Mouse (Mus musculus): ENCODE measurements at regions not wholly inside any gene's neighbourhood (a gene's known extent, or its start where the extent isn't known, plus 50 kb on each side); places are given as distances from the start of the nearest gene placed in this dataset.

GRCm38 (mm10) chr4:12516497-12516896 lies 344.7 kb upstream of the Fam92a start:
- no peaks in the 10 kb centered on the region for H3K27me3 ChIP-seq (ENCODE audit: control insufficient read depth, insufficient read depth, low read length)
- 87% methylated on average over 10 of the region's 10 CpGs for WGBS
- ATAC-seq (ENCODE audit: low FRiP score) (no peak), DNase-seq (ENCODE audit: low spot score) (no peak)
- H3K4me1 ChIP-seq (replicated peaks; ENCODE audit: control insufficient read depth, insufficient read depth, low read length): no peaks in the 10 kb centered on the region
- H3K9ac ChIP-seq (ENCODE audit: low read depth, low read length): no peak overlapping the region
- no peak overlapping the region for H3K4me3 ChIP-seq (ENCODE audit: low read depth, low read length)
- no peak overlapping the region for H3K4me2 ChIP-seq (replicated peaks; ENCODE audit: low read depth, low read length)
- H3K36me3 ChIP-seq (ENCODE audit: control insufficient read depth, insufficient read depth, low read length): no peaks in the 10 kb centered on the region
- H3K9me3 ChIP-seq (ENCODE audit: control insufficient read depth, low read length): no peaks in the 10 kb centered on the region
- no peak overlapping the region for H3K27ac ChIP-seq (ENCODE audit: low read depth, low read length)

- ATAC-seq (ENCODE audit: low FRiP score): no peak
- Histone ChIP-seq H3K4me3 (ENCODE audit: low read depth, low read length) (no peak overlapping the region), H3K9me3 (ENCODE audit: control insufficient read depth, low read length) (no peaks in the 10 kb centered on the region), H3K4me1 (replicated peaks; ENCODE audit: control insufficient read depth, insufficient read depth, low read length) (no peaks in the 10 kb centered on the region), H3K4me2 (replicated peaks; ENCODE audit: low read depth, low read length) (no peak overlapping the region), H3K27me3 (ENCODE audit: control insufficient read depth, insufficient read depth, low read length) (no peaks in the 10 kb centered on the region), H3K36me3 (ENCODE audit: control insufficient read depth, insufficient read depth, low read length) (no peaks in the 10 kb centered on the region), H3K9ac (ENCODE audit: low read depth, low read length) (no peak overlapping the region), H3K27ac (ENCODE audit: low read depth, low read length) (no peak overlapping the region)
- no peak for DNase-seq (ENCODE audit: low spot score)
- WGBS: 82% methylated on average over 10 of the region's 10 CpGs
Observed at GRCm38 (mm10) chr4:12511656-12512385, 340.0 kb upstream of the Fam92a start.

DNA sequence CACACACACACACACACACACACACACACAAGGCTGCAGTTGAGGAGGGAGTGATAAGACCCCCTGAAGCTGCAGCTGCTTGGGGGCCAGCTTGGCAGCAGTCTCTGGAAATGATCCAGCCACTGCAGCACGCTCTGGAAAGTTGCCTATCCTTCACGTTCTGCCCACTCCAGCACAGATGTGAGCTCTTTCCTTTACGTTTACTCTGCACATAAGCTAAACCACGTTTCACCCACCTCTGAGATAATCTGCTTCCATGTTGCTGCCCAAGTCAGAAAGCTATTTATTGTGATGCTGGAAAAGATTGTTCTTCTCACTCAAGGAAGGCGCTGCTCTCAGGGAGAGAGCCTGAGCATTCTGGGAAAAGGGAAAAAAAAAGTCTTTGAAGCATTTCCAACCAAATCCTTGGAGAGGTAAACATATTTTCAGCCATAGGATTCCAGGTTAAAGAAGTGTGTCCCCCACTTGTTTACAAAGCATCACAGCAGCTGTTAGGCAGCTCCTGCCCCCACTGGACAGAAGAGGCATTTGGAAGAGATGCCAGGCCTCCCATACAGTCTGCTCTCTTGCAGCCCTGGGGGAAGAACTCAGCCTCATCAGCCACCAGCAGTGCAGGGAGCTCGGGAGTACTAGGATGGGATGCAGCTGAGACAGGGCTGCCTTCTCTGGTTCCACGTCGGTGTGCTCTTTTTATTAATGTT lies 335.2 kb upstream of the Fam92a start:
- Histone ChIP-seq H3K4me2 (replicated peaks; ENCODE audit: low read depth, low read length) (no peak overlapping the region), H3K27ac (ENCODE audit: low read depth, low read length) (no peak overlapping the region), H3K9me3 (ENCODE audit: control insufficient read depth, low read length) (no peaks in the 10 kb centered on the region), H3K4me1 (replicated peaks; ENCODE audit: control insufficient read depth, insufficient read depth, low read length) (no peaks in the 10 kb centered on the region), H3K9ac (ENCODE audit: low read depth, low read length) (no peak overlapping the region), H3K4me3 (ENCODE audit: low read depth, low read length) (no peak overlapping the region), H3K27me3 (ENCODE audit: control insufficient read depth, insufficient read depth, low read length) (no peaks in the 10 kb centered on the region), H3K36me3 (ENCODE audit: control insufficient read depth, insufficient read depth, low read length) (no peaks in the 10 kb centered on the region)
- DNase-seq (ENCODE audit: low spot score) (peak; percentile 10), ATAC-seq (ENCODE audit: low FRiP score) (peak; percentile 64; the same call in 1 of the 2 replicates)
- 51% methylated on average over 8 of the region's 8 CpGs for WGBS

DNA sequence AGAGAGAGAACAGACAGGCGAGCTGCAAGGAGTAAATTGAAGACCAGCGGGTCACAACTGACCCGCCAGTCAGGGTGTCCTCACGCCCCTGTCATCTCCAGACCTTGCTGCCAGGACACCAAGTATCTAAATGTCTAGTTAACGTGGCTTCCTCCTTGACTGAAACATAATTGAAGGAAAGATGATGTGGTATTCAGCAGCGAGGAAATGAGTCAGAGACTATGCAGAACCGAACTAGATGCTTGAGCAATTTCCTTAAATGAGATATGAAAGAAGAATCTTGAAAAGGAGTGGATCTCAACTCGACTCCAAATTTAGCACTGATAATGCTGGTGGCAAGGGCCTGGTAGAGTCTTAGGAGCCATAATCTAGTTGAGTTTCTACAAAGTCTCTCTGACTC lies 329.3 kb upstream of the Fam92a start:
- Histone ChIP-seq H3K4me2 (replicated peaks; ENCODE audit: low read depth, low read length) (no peak overlapping the region), H3K36me3 (ENCODE audit: control insufficient read depth, insufficient read depth, low read length) (no peaks in the 10 kb centered on the region), H3K4me1 (replicated peaks; ENCODE audit: control insufficient read depth, insufficient read depth, low read length) (no peaks in the 10 kb centered on the region), H3K9ac (ENCODE audit: low read depth, low read length) (no peak overlapping the region), H3K4me3 (ENCODE audit: low read depth, low read length) (no peak overlapping the region), H3K27ac (ENCODE audit: low read depth, low read length) (no peak overlapping the region), H3K27me3 (ENCODE audit: control insufficient read depth, insufficient read depth, low read length) (no peaks in the 10 kb centered on the region), H3K9me3 (ENCODE audit: control insufficient read depth, low read length) (no peaks in the 10 kb centered on the region)
- DNase-seq (ENCODE audit: low spot score) (no peak), ATAC-seq (ENCODE audit: low FRiP score) (no peak)
- WGBS: 88% methylated on average over 8 of the region's 8 CpGs

DNA sequence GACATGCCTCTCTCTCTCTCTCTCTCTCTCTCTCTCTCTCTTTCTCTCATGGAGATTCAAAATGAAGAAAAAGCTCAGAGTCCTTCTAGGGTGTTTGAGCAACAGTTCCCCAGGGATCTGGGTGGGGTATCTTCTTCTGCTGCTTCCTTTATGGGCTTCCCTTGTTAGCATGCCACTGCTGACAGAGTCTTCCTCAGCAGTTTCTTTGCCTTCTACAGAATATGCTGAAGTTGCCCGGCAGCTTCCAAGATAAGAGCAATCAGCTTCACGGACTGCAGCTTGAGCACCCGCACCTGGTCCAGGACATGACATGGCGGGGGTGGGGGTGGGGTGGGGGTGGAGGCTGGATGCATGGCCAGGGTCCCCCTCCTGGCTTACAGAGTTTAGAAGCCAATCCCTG lies 326.6 kb upstream of the Fam92a start:
- H3K27me3 ChIP-seq (ENCODE audit: control insufficient read depth, insufficient read depth, low read length): no peaks in the 10 kb centered on the region
- no peak overlapping the region for H3K4me2 ChIP-seq (replicated peaks; ENCODE audit: low read depth, low read length)
- H3K36me3 ChIP-seq (ENCODE audit: control insufficient read depth, insufficient read depth, low read length): no peaks in the 10 kb centered on the region
- no peak overlapping the region for H3K9ac ChIP-seq (ENCODE audit: low read depth, low read length)
- no peak overlapping the region for H3K27ac ChIP-seq (ENCODE audit: low read depth, low read length)
- H3K4me3 ChIP-seq (ENCODE audit: low read depth, low read length): no peak overlapping the region
- no peaks in the 10 kb centered on the region for H3K9me3 ChIP-seq (ENCODE audit: control insufficient read depth, low read length)
- no peak for ATAC-seq (ENCODE audit: low FRiP score)
- no peak for DNase-seq (ENCODE audit: low spot score)
- no peaks in the 10 kb centered on the region for H3K4me1 ChIP-seq (replicated peaks; ENCODE audit: control insufficient read depth, insufficient read depth, low read length)
- WGBS: 96% methylated on average over 4 of the region's 4 CpGs

DNA sequence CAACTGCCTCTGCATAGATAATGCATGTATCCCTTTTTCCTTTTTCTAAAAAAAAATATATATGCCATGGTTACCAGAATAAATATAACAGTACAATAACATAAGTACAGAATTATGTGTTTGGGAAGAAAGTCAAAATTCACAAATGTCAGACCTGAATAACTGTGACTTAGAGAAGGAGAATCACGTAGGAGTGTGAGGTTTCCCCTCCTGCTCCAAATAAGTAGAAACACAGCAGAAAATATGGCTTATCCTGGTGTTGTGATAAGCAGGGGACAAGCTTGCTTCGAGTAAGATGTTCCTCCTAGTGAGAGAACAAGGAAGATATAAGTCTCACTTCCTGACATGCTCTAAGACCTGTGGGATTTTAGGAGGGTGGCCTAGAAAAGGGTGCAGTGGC lies 320.7 kb upstream of the Fam92a start:
- Histone ChIP-seq H3K4me3 (ENCODE audit: low read depth, low read length) (no peak overlapping the region), H3K27me3 (ENCODE audit: control insufficient read depth, insufficient read depth, low read length) (no peaks in the 10 kb centered on the region), H3K9me3 (ENCODE audit: control insufficient read depth, low read length) (no peaks in the 10 kb centered on the region), H3K9ac (ENCODE audit: low read depth, low read length) (no peak overlapping the region), H3K4me1 (replicated peaks; ENCODE audit: control insufficient read depth, insufficient read depth, low read length) (no peaks in the 10 kb centered on the region), H3K27ac (ENCODE audit: low read depth, low read length) (no peak overlapping the region), H3K4me2 (replicated peaks; ENCODE audit: low read depth, low read length) (no peak overlapping the region), H3K36me3 (ENCODE audit: control insufficient read depth, insufficient read depth, low read length) (no peaks in the 10 kb centered on the region)
- WGBS: 83% methylated on average over 2 of the region's 2 CpGs
- ATAC-seq (ENCODE audit: low FRiP score): no peak
- DNase-seq (ENCODE audit: low spot score): no peak

GRCm38 (mm10) chr4:12491306-12491705 lies 319.5 kb upstream of the Fam92a start:
- WGBS: 92% methylated on average over 6 of the region's 6 CpGs
- no peaks in the 10 kb centered on the region for H3K4me1 ChIP-seq (replicated peaks; ENCODE audit: control insufficient read depth, insufficient read depth, low read length)
- ATAC-seq (ENCODE audit: low FRiP score) (no peak), DNase-seq (ENCODE audit: low spot score) (no peak)
- no peak overlapping the region for H3K4me3 ChIP-seq (ENCODE audit: low read depth, low read length)
- no peak overlapping the region for H3K9ac ChIP-seq (ENCODE audit: low read depth, low read length)
- no peaks in the 10 kb centered on the region for H3K9me3 ChIP-seq (ENCODE audit: control insufficient read depth, low read length)
- no peak overlapping the region for H3K27ac ChIP-seq (ENCODE audit: low read depth, low read length)
- no peak overlapping the region for H3K4me2 ChIP-seq (replicated peaks; ENCODE audit: low read depth, low read length)
- H3K36me3 ChIP-seq (ENCODE audit: control insufficient read depth, insufficient read depth, low read length): no peaks in the 10 kb centered on the region
- no peaks in the 10 kb centered on the region for H3K27me3 ChIP-seq (ENCODE audit: control insufficient read depth, insufficient read depth, low read length)

- Histone ChIP-seq H3K9ac (ENCODE audit: low read depth, low read length) (no peak overlapping the region), H3K27ac (ENCODE audit: low read depth, low read length) (no peak overlapping the region), H3K4me2 (replicated peaks; ENCODE audit: low read depth, low read length) (no peak overlapping the region), H3K4me1 (replicated peaks; ENCODE audit: control insufficient read depth, insufficient read depth, low read length) (no peaks in the 10 kb centered on the region), H3K9me3 (ENCODE audit: control insufficient read depth, low read length) (no peaks in the 10 kb centered on the region), H3K36me3 (ENCODE audit: control insufficient read depth, insufficient read depth, low read length) (no peaks in the 10 kb centered on the region), H3K4me3 (ENCODE audit: low read depth, low read length) (no peak overlapping the region), H3K27me3 (ENCODE audit: control insufficient read depth, insufficient read depth, low read length) (no peaks in the 10 kb centered on the region)
- WGBS: 79% methylated on average over 3 of the region's 3 CpGs
- DNase-seq (ENCODE audit: low spot score) (no peak), ATAC-seq (ENCODE audit: low FRiP score) (no peak)
Observed at GRCm38 (mm10) chr4:12490066-12490465, 318.3 kb upstream of the Fam92a start.

DNA sequence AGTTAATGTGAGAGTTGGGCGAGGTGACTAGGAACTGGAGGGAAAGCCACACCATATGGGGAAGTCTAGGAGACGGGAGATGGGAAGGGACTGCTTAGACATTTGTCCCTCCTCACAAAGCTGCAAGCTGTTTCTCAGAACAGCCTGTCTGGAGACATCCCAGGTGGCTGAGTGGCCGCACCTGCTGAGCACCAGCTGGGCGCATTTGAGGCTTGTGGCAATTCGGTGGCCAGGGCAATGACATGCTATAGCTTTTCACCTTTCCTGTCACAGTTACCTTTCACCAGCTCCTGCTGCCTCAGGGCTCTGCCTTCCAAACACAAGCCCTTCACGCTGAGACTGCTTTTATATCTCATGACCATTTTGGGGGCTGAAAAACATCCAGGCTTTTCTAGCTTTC lies 317.5 kb upstream of the Fam92a start:
- no peaks in the 10 kb centered on the region for H3K36me3 ChIP-seq (ENCODE audit: control insufficient read depth, insufficient read depth, low read length)
- DNase-seq (ENCODE audit: low spot score) (no peak), ATAC-seq (ENCODE audit: low FRiP score) (no peak)
- no peak overlapping the region for H3K4me3 ChIP-seq (ENCODE audit: low read depth, low read length)
- 80% methylated on average over 6 of the region's 6 CpGs for WGBS
- no peaks in the 10 kb centered on the region for H3K4me1 ChIP-seq (replicated peaks; ENCODE audit: control insufficient read depth, insufficient read depth, low read length)
- no peak overlapping the region for H3K4me2 ChIP-seq (replicated peaks; ENCODE audit: low read depth, low read length)
- H3K9ac ChIP-seq (ENCODE audit: low read depth, low read length): no peak overlapping the region
- no peaks in the 10 kb centered on the region for H3K27me3 ChIP-seq (ENCODE audit: control insufficient read depth, insufficient read depth, low read length)
- no peaks in the 10 kb centered on the region for H3K9me3 ChIP-seq (ENCODE audit: control insufficient read depth, low read length)
- no peak overlapping the region for H3K27ac ChIP-seq (ENCODE audit: low read depth, low read length)
